Mouse (Mus musculus): Measurements from ENCODE around the gene Sh2d1b1. TPM values are rescaled to one million over a fixed set of nuclear protein-coding genes. Genes with fewer than 3 reads are reported as not detected.
"Not testable (repeated sequence)": the region's sequence is repeated elsewhere in the genome, so short reads cannot be mapped to it uniquely, and the experiment has no call there.

Sh2d1b1 gene
- not detected for total RNA-seq (2021)
- long read RNA-seq, experiment 1 = 0 reads
- long read RNA-seq, experiment 2 = 0 reads

- no peak for DNase-seq (ENCODE audit: low spot score in 2 of 2)
These were observed at the start of gene Sh2d1b1 for GRCm38 (mm10) chr1:170277016-170277415. Gene Sh2d1b1, plus strand, starts transcription at chr1:170277320.

GRCm38 (mm10) chr1:170232688-170233087 lies 44.4 kb upstream of the Sh2d1b1 start, which contains the start of gene Sh2d1b2:
Gene Sh2d1b2, plus strand, starts transcription at chr1:170232749.
- DNase-seq (ENCODE audit: low spot score in 2 of 2) = not testable (repeated sequence)

GRCm38 (mm10) chr1:170245016-170245415 lies 32.1 kb upstream of the Sh2d1b1 start:
- DNase-seq (ENCODE audit: low spot score in 2 of 2) = no peak

GRCm38 (mm10) chr1:170254893-170255559 lies 22.1 kb upstream of the Sh2d1b1 start:
- no peak for DNase-seq (ENCODE audit: low spot score in 2 of 2)

GRCm38 (mm10) chr1:170255560-170255910 lies 21.6 kb upstream of the Sh2d1b1 start:
- DNase-seq (ENCODE audit: low spot score in 2 of 2) = peak; percentile 78 to 87

- DNase-seq (ENCODE audit: low spot score in 2 of 2) = no peak
These were observed 6.8 kb upstream of the Sh2d1b1 start for GRCm38 (mm10) chr1:170270281-170270680.

GRCm38 (mm10) chr1:170270696-170271095 lies 6.4 kb upstream of the Sh2d1b1 start:
- no peak for DNase-seq (ENCODE audit: low spot score in 2 of 2)

- DNase-seq (ENCODE audit: low spot score in 2 of 2) = no peak
These were observed 3.9 kb upstream of the Sh2d1b1 start for GRCm38 (mm10) chr1:170273252-170273651.

GRCm38 (mm10) chr1:170282415-170283129 lies 5.5 kb downstream of the Sh2d1b1 start:
- DNase-seq (ENCODE audit: low spot score in 2 of 2) = no peak

GRCm38 (mm10) chr1:170292239-170292951 lies 15.3 kb downstream of the Sh2d1b1 start:
- peak; percentile 69 to 87 for DNase-seq (ENCODE audit: low spot score in 2 of 2)

GRCm38 (mm10) chr1:170293257-170293656 lies 16.1 kb downstream of the Sh2d1b1 start:
- DNase-seq (ENCODE audit: low spot score in 2 of 2) = no peak

GRCm38 (mm10) chr1:170294786-170295570 lies 17.9 kb downstream of the Sh2d1b1 start:
- DNase-seq (ENCODE audit: low spot score in 2 of 2) = no peak

- no peak for DNase-seq (ENCODE audit: low spot score in 2 of 2)
These were observed 22.4 kb downstream of the Sh2d1b1 start for GRCm38 (mm10) chr1:170299496-170299895.

GRCm38 (mm10) chr1:170301686-170302085 lies 24.6 kb downstream of the Sh2d1b1 start:
- DNase-seq (ENCODE audit: low spot score in 2 of 2) = no peak

GRCm38 (mm10) chr1:170302456-170302855 lies 25.3 kb downstream of the Sh2d1b1 start:
- no peak for DNase-seq (ENCODE audit: low spot score in 2 of 2)

GRCm38 (mm10) chr1:170303103-170303502 lies 26.0 kb downstream of the Sh2d1b1 start:
- DNase-seq (ENCODE audit: low spot score in 2 of 2) = no peak

GRCm38 (mm10) chr1:170305002-170305401 lies 27.9 kb downstream of the Sh2d1b1 start:
- DNase-seq (ENCODE audit: low spot score in 2 of 2) = no peak

GRCm38 (mm10) chr1:170306232-170306631 lies 29.1 kb downstream of the Sh2d1b1 start, which contains the start of gene Gm7694:
Gene Gm7694, minus strand, starts transcription at chr1:170306332.
- no peak for DNase-seq (ENCODE audit: low spot score in 2 of 2)

GRCm38 (mm10) chr1:170308503-170308902 lies 31.4 kb downstream of the Sh2d1b1 start, which contains the start of gene Spata46:
Gene Spata46, plus strand, starts transcription at chr1:170308803.
- DNase-seq (ENCODE audit: low spot score in 2 of 2) = no peak

GRCm38 (mm10) chr1:170311431-170311830 lies 34.3 kb downstream of the Sh2d1b1 start:
- DNase-seq (ENCODE audit: low spot score in 2 of 2) = no peak

- DNase-seq (ENCODE audit: low spot score in 2 of 2) = no peak
These were observed 44.9 kb downstream of the Sh2d1b1 start for GRCm38 (mm10) chr1:170322046-170322445.
